Mouse (Mus musculus) testis, adult 2 months (tissue): Measurements from ENCODE around the gene Rab1a. TPM values are rescaled to one million over a fixed set of nuclear protein-coding genes. Genes with fewer than 3 reads are reported as not detected.
A peak's percentile ranks its signal among the peaks of the same experiment; 100 is the strongest.

Experiments used
- H3K27ac ChIP-seq: fragments of 200-500 bp; 2 replicates; pipeline ENCODE4 v1.5.1; 2012; ENCODE audit warnings: low read depth, low read length; ENCODE audit not compliant: control insufficient read depth, insufficient read depth
- H3K27me3 ChIP-seq: fragments of 200-500 bp; 2 replicates; pipeline ENCODE4 v1.6.1; 2012; ENCODE audit warnings: mild to moderate bottlenecking, low read length, moderate library complexity; ENCODE audit not compliant: control insufficient read depth, insufficient read depth
- H3K36me3 ChIP-seq: fragments of 200-500 bp; 2 replicates; pipeline ENCODE4 v1.6.1; 2012; ENCODE audit warnings: mild to moderate bottlenecking, low read length; ENCODE audit not compliant: control insufficient read depth, insufficient read depth
- H3K4me1 ChIP-seq: fragments of 200-500 bp; 2 replicates; pipeline ENCODE4 v1.6.1; 2012; ENCODE audit warnings: low read length; ENCODE audit not compliant: control insufficient read depth, insufficient read depth
- H3K4me3 ChIP-seq: fragments of 200-500 bp; 2 replicates; pipeline ENCODE4 v1.5.1; 2012; ENCODE audit warnings: low read depth, mild to moderate bottlenecking, low read length, moderate library complexity, mixed read lengths; ENCODE audit not compliant: control insufficient read depth
- CTCF ChIP-seq: fragments of 200-500 bp; IDR thresholded peaks from 2 replicates; pipeline ENCODE4 v1.5.1; 2012; ENCODE audit warnings: low read depth, mild to moderate bottlenecking, inconsistent platforms, low read length, moderate library complexity; ENCODE audit not compliant: control insufficient read depth, insufficient read depth, insufficient replicate concordance
- POLR2A ChIP-seq: fragments of 200-500 bp; IDR thresholded peaks from 2 replicates; pipeline ENCODE4 v1.6.1; 2012; ENCODE audit warnings: low read depth, mild to moderate bottlenecking, inconsistent platforms, low read length, moderate library complexity; ENCODE audit not compliant: control insufficient read depth
- polyA plus RNA-seq: library from polyadenylated mRNA; depleted of rRNA; stranded (reverse); fragments of >200 nt; gene quantifications from 2 replicates; pipeline ENCODE4 v1.2.3, GENCODE M21; 2012; rRNA removed

Gene Rab1a
- polyA plus RNA-seq, 1 experiment, result 17.9 TPM

DNA sequence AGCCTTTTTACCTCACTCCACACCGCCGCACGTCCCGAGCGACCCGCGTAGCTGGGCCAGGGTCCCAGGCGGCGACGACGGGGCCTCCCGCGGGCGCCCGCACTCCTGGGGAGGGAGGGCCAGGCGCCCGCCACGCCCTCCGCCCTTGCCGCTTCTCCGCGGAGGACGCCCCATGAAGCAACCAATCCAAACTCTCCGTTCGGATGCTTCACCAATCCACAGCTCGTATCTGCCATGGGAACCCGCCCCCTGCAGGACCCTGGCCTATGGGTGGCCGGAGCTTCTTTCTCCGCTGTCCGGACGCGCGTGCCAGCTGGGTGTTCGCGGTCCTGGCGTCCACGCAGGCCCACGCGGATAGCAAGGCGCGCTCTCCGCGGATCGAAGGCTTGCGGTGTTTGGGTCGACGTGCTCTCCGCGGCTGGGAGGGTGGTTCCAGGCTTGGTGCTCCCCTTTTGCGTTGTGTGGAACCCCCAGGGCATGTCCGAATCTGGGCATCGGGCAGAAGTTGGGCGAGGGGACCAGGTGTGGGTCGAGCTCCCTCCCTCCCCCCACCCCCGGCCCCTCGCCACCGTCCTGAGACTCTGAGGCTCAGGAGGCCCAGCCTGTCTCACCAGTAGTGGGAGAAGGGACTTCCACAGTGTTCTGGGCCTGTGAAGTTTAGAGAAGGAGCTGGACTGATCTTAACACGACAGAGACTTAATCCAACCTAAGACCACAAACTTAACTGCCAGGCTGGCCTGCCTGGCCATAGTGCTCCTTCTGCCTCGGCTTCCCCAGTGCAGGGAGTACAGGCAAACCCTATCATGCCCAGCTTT, 48.3 kb downstream of the Rab1a start, which contains the start of gene Cep68:
Gene Cep68 (minus strand): TSS at position 134 of the 815 bp plus-strand sequence.
- TF ChIP-seq POLR2A, result peak; percentile 58
- TF ChIP-seq CTCF, result no peak
- Histone ChIP-seq H3K27me3 (no peaks in the 10 kb centered on the region), H3K36me3 (no peaks in the 10 kb centered on the region; the same call in 1 of the 2 replicates), H3K4me3 (peak within 1 kb of the TSS; percentile 93), H3K4me1 (peaks cover 3% of the 10 kb centered on the region), H3K27ac (peak within 1 kb of the TSS; percentile 84)

DNA sequence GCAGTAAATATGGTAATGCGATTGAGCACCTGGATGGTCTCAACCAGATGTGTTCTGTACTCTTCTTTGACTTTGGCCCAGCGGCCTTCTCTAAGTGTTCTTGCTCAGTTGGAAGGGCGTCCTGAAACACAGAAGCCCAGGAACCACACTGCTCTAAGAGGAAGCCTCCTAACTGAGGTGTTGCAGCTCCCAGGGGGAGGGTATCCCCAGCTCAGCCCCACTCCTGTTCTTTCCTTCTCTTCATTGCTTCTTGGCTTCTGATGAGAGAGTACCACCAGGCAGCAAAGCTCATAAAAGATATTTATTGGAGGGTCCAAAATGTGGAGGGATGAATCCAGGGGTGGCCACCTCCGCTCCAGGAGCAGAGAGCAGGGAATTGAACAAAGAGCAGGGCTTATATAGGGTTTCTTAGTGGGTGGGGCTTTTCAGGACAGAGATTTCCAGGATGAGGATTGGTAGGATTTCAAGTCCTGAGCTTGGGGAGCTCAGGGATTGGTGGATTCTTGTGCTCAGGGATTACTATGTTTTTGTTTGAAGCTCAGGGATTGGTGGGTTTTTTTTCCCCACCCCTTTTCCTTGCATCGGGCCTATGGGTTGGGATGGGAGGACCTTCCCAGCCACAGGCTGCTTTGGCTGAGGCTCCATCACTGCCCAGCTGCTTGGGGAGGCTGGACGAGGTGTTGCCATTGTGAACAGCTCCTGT, 49.4 kb downstream of the Rab1a start:
- Histone ChIP-seq H3K27ac (no peak overlapping the region), H3K4me3 (no peak overlapping the region), H3K27me3 (no peaks in the 10 kb centered on the region), H3K4me1 (peaks cover 3% of the 10 kb centered on the region), H3K36me3 (no peaks in the 10 kb centered on the region)
- no peak for TF ChIP-seq POLR2A
- no peak for TF ChIP-seq CTCF

DNA sequence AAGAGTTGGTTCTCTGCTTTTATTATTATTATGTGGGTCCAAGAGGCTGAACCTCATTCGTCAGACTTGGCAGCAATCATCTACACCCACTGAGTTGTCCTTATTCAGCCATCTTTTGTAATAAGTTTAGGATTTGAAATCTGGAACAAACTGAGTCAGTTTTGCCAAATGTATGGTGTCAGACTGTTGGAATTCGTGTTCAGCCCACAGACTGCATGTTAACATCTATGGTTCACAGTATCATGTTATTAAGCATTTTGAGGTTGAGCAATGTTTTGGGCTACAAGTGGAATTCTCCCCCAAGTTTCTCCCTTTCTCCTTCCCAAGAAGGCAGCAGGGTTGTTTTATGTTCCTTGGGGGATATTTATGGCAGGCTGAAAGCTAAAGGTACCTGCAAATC, 51.9 kb downstream of the Rab1a start:
- TF ChIP-seq CTCF (no peak), POLR2A (no peak)
- Histone ChIP-seq H3K27ac (no peak overlapping the region), H3K27me3 (no peaks in the 10 kb centered on the region), H3K4me1 (peaks cover 3% of the 10 kb centered on the region), H3K36me3 (no peaks in the 10 kb centered on the region), H3K4me3 (no peak overlapping the region)

- Histone ChIP-seq H3K4me1 (no peaks in the 10 kb centered on the region; the same call in 1 of the 2 replicates), H3K27ac (no peak overlapping the region), H3K27me3 (no peaks in the 10 kb centered on the region), H3K4me3 (no peak overlapping the region), H3K36me3 (no peaks in the 10 kb centered on the region)
- TF ChIP-seq POLR2A (no peak), CTCF (no peak)
These were observed 53.6 kb downstream of the Rab1a start for GRCm38 (mm10) chr11:20254791-20255190.

DNA sequence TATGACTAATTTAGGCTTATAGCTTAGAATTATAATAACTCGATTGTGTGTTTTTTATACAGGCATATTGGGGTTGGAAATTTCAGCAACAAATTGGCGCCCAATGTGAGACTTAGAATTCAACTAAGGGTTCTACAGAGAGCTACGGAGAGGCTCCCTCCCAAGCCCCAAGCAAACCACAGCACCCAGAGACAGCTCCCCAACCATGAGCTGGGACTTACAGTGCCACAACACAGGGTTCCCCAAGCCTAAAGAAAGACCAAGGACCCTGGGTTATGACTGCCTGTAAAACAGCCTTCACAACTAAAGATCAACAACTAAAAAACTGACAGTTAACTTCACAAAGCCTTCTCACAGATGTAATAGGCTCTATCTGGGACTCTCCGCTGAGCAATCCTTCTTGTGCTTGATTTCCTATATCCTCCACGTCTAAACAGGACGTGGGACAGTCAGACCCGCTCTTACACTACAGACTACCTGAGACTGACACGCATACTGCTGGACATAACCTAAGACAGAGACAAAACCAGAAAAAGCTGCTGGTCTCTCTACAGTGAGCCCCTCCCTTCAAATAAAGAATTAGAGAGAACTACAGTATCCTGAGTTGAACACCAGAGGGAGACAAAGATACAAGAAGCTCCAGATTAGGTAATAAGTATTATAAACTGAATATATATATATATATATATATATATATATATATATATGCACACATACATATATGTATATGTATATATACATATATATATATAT, 61.6 kb downstream of the Rab1a start:
- Histone ChIP-seq H3K27ac (no peak overlapping the region), H3K36me3 (no peaks in the 10 kb centered on the region), H3K27me3 (no peaks in the 10 kb centered on the region), H3K4me1 (no peaks in the 10 kb centered on the region), H3K4me3 (no peak overlapping the region)
- no peak for TF ChIP-seq POLR2A
- no peak for TF ChIP-seq CTCF

DNA sequence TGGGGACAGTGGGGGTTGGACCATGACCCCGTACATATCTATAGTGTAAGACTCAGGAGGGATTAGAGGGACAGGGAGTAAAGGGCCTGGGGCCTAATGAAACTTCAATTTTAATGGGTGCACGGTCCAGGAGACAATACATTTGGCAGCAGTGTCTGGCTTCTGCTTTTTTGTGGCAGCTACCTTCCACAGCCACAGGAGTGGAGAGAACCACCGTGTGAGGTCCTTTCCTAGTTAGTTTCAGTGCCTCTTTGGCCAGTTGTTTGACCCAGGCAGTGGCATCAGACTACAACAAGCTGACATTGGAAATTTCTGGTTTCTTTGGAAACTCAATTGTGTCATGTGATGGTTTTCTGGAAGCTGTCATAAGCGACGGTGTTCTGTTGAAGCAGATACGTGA, 68.7 kb downstream of the Rab1a start:
- Histone ChIP-seq H3K4me3 (no peak overlapping the region), H3K27me3 (no peaks in the 10 kb centered on the region), H3K4me1 (no peaks in the 10 kb centered on the region), H3K27ac (no peak overlapping the region), H3K36me3 (no peaks in the 10 kb centered on the region)
- TF ChIP-seq POLR2A, result no peak
- TF ChIP-seq CTCF, result no peak

DNA sequence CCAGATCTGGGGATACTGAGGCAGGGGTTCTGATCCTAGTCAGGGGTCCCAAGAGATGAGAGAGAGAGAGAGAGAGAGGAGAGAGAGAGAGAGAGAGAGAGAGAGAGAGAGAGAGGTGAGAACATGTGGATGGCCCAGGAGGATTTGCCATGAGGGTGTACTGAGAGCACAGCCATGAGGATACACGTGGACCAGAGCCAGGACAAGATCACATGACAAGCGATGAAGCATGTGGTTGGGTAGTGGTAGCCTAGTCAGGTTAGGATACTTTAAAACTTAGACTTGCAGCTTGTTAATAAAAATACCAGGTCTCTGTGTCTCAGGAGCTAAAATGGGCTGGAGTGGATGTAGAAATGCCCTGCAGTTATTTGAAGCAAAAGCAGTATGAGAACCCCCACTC, 74.7 kb downstream of the Rab1a start:
- H3K4me3 ChIP-seq, result no peak overlapping the region
- no peak for TF ChIP-seq POLR2A
- no peak for TF ChIP-seq CTCF
- H3K27ac ChIP-seq, result no peak overlapping the region
- H3K36me3 ChIP-seq, result no peaks in the 10 kb centered on the region
- no peaks in the 10 kb centered on the region for H3K27me3 ChIP-seq
- no peaks in the 10 kb centered on the region for H3K4me1 ChIP-seq

Other genes starting within 250 kb of the Rab1a start
- gene Actr2, start 88.5 kb upstream of the Rab1a start, polyA plus RNA-seq, result 8.0 and 11.3 TPM in 2 replicates
- gene Cep68, start 48.0 kb downstream of the Rab1a start, polyA plus RNA-seq, result 6.3 and 7.2 TPM in 2 replicates
- gene Slc1a4, start 131.3 kb downstream of the Rab1a start, polyA plus RNA-seq, result 0.59 and 0.69 TPM in 2 replicates